Mouse (Mus musculus) E14TG2a.4 (cell line): ENCODE measurements at regions not wholly inside any gene's neighbourhood (a gene's known extent, or its start where the extent isn't known, plus 50 kb on each side); places are given as distances from the start of the nearest gene placed in this dataset.

Experiments used
- CTCF ChIP-seq: conservative IDR thresholded peaks from 2 replicates; pipeline ENCODE4 v1.5.1; 2014; ENCODE audit warnings: low read length
- POU5F1 ChIP-seq: IDR thresholded peaks from 2 replicates; pipeline ENCODE4 v1.6.1; 2014; ENCODE audit warnings: low read length, borderline replicate concordance

GRCm38 (mm10) chr2:147561220-147561619 lies 199.5 kb downstream of the Pax1 start:
- TF ChIP-seq CTCF (no peak), POU5F1 (no peak)
